Mouse (Mus musculus): ENCODE data around the gene Htt. TPM values are rescaled to one million over a fixed set of nuclear protein-coding genes. Genes with fewer than 3 reads are reported as not detected.

Htt gene
- polyA plus RNA-seq, 1 experiment from 2014 or later = 15.0 TPM

- Histone ChIP-seq H3K4me2 (ENCODE audit: low read depth, severe bottlenecking) (no peak overlapping the region), H3K4me3 (ENCODE audit: low read depth, low read length) (no peak overlapping the region), H3K27me3 (ENCODE audit: control insufficient read depth, insufficient read depth, low read length) (no peaks in the 10 kb centered on the region), H3K36me3 (ENCODE audit: control insufficient read depth, insufficient read depth, low read length) (no peaks in the 10 kb centered on the region), H3K27ac (replicated peaks; ENCODE audit: low read depth, low read length) (no peak overlapping the region), H3K9ac (ENCODE audit: low read length) (no peak overlapping the region), H3K4me1 (ENCODE audit: control insufficient read depth, insufficient read depth, low read length) (peaks cover 14% of the 10 kb centered on the region), H3K9me3 (ENCODE audit: control insufficient read depth, low read length) (no peaks in the 10 kb centered on the region)
- WGBS = 88% methylated on average over 9 of the region's 9 CpGs
- DNase-seq (ENCODE audit: low spot score) (no peak), ATAC-seq (ENCODE audit: insufficient number of reproducible peaks, low FRiP score, low TSS enrichment, low read depth) (no peak)
Observed at GRCm38 (mm10) chr5:34930151-34930975, 168.8 kb downstream of the Htt start.

GRCm38 (mm10) chr5:34931091-34931490, 169.6 kb downstream of the Htt start:
- H3K27ac ChIP-seq (replicated peaks; ENCODE audit: low read depth, low read length) = no peak overlapping the region
- ATAC-seq (ENCODE audit: insufficient number of reproducible peaks, low FRiP score, low TSS enrichment, low read depth) = no peak
- WGBS = 51% methylated on average over 2 of the region's 2 CpGs

DNA sequence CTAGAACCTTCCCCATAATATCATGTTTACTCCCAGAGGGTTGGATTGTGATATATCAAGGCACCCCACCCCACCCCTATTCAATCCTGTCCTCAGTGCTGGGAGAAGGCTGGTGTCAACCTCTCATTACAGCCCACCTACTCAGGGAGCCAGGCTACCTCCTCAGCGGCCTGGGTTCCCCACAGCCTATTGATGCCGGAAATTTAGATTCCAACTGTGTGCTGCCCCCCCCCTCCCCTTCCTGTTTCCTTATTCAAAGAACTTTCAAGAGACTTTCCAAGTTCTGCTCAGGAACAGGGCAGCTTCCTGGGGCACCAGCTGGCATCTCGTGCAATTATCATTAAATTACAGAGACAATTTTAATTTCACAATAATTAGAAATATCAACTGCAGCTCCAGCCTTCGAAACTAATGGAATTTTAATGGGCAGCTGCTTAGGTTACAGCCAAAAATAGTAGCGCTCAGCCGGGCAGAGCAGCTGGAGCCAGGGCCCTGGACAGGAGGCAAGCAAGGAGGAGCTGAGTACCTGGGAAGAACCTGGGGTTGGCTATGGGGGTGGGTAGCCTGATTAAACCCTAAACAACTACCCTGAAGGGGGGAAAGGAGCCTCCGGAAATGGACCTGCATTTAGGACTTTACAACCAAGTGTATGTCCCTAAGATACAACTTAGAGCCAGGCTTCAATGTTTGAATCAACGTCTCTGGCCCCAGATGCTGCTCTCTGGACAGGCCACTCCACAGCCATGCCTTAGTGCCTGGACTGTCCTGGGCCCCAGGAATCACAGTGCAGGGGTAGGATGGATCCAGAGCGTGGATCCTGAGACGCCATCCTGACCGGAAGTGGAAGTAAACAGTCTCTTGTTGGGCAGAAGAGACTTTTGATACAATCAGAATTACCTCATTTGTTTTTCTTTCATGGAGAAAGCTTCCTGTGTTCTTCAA, 170.2 kb downstream of the Htt start:
- 44% methylated on average over 11 of the region's 11 CpGs for WGBS
- H3K4me3 ChIP-seq (ENCODE audit: low read depth, low read length) = no peak overlapping the region
- no peaks in the 10 kb centered on the region for H3K27me3 ChIP-seq (ENCODE audit: control insufficient read depth, insufficient read depth, low read length)
- no peaks in the 10 kb centered on the region for H3K9me3 ChIP-seq (ENCODE audit: control insufficient read depth, low read length)
- no peak overlapping the region for H3K9ac ChIP-seq (ENCODE audit: low read length)
- DNase-seq (ENCODE audit: low spot score) (peak; percentile 45), ATAC-seq (ENCODE audit: insufficient number of reproducible peaks, low FRiP score, low TSS enrichment, low read depth) (0 out of 2 replicates have a peak, but pooled peaks have one; percentile 65)
- no peak overlapping the region for H3K4me2 ChIP-seq (ENCODE audit: low read depth, severe bottlenecking)
- H3K4me1 ChIP-seq (ENCODE audit: control insufficient read depth, insufficient read depth, low read length) = peaks cover 14% of the 10 kb centered on the region
- H3K36me3 ChIP-seq (ENCODE audit: control insufficient read depth, insufficient read depth, low read length) = no peaks in the 10 kb centered on the region
- H3K27ac ChIP-seq (replicated peaks; ENCODE audit: low read depth, low read length) = peak overlapping the region; percentile 75

More at GRCm38 (mm10) chr5:34931091-34931490, 169.6 kb downstream of the Htt start:
- Histone ChIP-seq H3K4me3 (ENCODE audit: low read depth, low read length) (no peak overlapping the region), H3K4me2 (ENCODE audit: low read depth, severe bottlenecking) (no peak overlapping the region), H3K9me3 (ENCODE audit: control insufficient read depth, low read length) (no peaks in the 10 kb centered on the region), H3K4me1 (ENCODE audit: control insufficient read depth, insufficient read depth, low read length) (peaks cover 14% of the 10 kb centered on the region), H3K36me3 (ENCODE audit: control insufficient read depth, insufficient read depth, low read length) (no peaks in the 10 kb centered on the region), H3K9ac (ENCODE audit: low read length) (no peak overlapping the region), H3K27me3 (ENCODE audit: control insufficient read depth, insufficient read depth, low read length) (no peaks in the 10 kb centered on the region)
- no peak for DNase-seq (ENCODE audit: low spot score)

- Histone ChIP-seq H3K4me3 (ENCODE audit: low read depth, low read length) (no peak overlapping the region), H3K9me3 (ENCODE audit: control insufficient read depth, low read length) (no peaks in the 10 kb centered on the region), H3K9ac (ENCODE audit: low read length) (no peak overlapping the region), H3K4me2 (ENCODE audit: low read depth, severe bottlenecking) (no peak overlapping the region), H3K27me3 (ENCODE audit: control insufficient read depth, insufficient read depth, low read length) (no peaks in the 10 kb centered on the region), H3K4me1 (ENCODE audit: control insufficient read depth, insufficient read depth, low read length) (peaks cover 14% of the 10 kb centered on the region), H3K36me3 (ENCODE audit: control insufficient read depth, insufficient read depth, low read length) (no peaks in the 10 kb centered on the region), H3K27ac (replicated peaks; ENCODE audit: low read depth, low read length) (peak overlapping the region; percentile 75)
- WGBS = 68% methylated on average over 4 of the region's 4 CpGs
- DNase-seq (ENCODE audit: low spot score) (no peak), ATAC-seq (ENCODE audit: insufficient number of reproducible peaks, low FRiP score, low TSS enrichment, low read depth) (no peak)
Observed at GRCm38 (mm10) chr5:34932458-34932806, 170.9 kb downstream of the Htt start.

GRCm38 (mm10) chr5:34933461-34933860, 171.9 kb downstream of the Htt start:
- no peak overlapping the region for H3K4me2 ChIP-seq (ENCODE audit: low read depth, severe bottlenecking)
- no peak for DNase-seq (ENCODE audit: low spot score)
- no peaks in the 10 kb centered on the region for H3K9me3 ChIP-seq (ENCODE audit: control insufficient read depth, low read length)
- H3K36me3 ChIP-seq (ENCODE audit: control insufficient read depth, insufficient read depth, low read length) = no peaks in the 10 kb centered on the region
- no peak for ATAC-seq (ENCODE audit: insufficient number of reproducible peaks, low FRiP score, low TSS enrichment, low read depth)
- 91% methylated on average over 1 of the region's 1 CpGs for WGBS
- peaks cover 14% of the 10 kb centered on the region for H3K4me1 ChIP-seq (ENCODE audit: control insufficient read depth, insufficient read depth, low read length)
- H3K4me3 ChIP-seq (ENCODE audit: low read depth, low read length) = no peak overlapping the region
- H3K27ac ChIP-seq (replicated peaks; ENCODE audit: low read depth, low read length) = no peak overlapping the region
- no peak overlapping the region for H3K9ac ChIP-seq (ENCODE audit: low read length)
- no peaks in the 10 kb centered on the region for H3K27me3 ChIP-seq (ENCODE audit: control insufficient read depth, insufficient read depth, low read length)

DNA sequence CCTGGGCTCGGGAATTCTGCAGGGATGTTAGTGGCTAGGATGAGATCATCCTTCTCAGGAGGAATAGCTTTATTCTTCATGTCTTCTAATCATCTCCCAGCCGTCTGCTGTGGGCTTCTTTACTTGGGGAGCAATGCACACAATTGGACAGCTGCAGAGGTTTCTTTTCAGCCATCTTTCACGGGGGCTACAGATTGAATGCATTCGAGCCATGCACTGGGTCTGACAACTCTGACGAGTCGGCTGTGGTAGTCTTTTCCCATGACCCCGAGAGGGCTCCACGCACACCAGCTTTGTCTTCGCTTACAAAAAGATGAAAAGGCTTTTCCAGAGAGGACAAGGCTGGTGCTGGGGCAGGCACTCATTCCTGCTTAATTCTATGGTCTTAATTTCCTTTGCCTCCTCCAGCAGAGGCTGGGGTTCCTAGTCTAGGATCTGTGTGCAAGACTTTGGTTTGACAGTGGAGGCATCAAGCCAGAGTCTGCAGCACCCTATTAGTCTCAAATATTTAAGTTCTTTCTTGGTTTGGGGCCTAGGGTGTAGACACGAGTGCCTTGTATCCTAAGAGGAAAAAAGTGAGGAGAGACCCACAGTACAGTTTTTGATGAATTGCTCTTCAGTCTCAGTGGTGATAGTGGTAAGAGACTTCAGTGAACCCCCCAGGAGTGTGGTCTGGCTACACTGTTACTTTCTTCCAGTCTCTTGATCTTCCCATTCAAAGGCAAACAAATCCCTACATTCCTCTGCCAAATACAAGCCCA, 180.3 kb downstream of the Htt start:
- Histone ChIP-seq H3K9me3 (ENCODE audit: control insufficient read depth, low read length) (no peaks in the 10 kb centered on the region), H3K4me2 (ENCODE audit: low read depth, severe bottlenecking) (no peak overlapping the region), H3K27me3 (ENCODE audit: control insufficient read depth, insufficient read depth, low read length) (no peaks in the 10 kb centered on the region), H3K9ac (ENCODE audit: low read length) (no peak overlapping the region), H3K4me1 (ENCODE audit: control insufficient read depth, insufficient read depth, low read length) (no peaks in the 10 kb centered on the region), H3K27ac (replicated peaks; ENCODE audit: low read depth, low read length) (no peak overlapping the region), H3K4me3 (ENCODE audit: low read depth, low read length) (no peak overlapping the region), H3K36me3 (ENCODE audit: control insufficient read depth, insufficient read depth, low read length) (no peaks in the 10 kb centered on the region)
- DNase-seq (ENCODE audit: low spot score) (no peak), ATAC-seq (ENCODE audit: insufficient number of reproducible peaks, low FRiP score, low TSS enrichment, low read depth) (no peak)
- 83% methylated on average over 10 of the region's 10 CpGs for WGBS

DNA sequence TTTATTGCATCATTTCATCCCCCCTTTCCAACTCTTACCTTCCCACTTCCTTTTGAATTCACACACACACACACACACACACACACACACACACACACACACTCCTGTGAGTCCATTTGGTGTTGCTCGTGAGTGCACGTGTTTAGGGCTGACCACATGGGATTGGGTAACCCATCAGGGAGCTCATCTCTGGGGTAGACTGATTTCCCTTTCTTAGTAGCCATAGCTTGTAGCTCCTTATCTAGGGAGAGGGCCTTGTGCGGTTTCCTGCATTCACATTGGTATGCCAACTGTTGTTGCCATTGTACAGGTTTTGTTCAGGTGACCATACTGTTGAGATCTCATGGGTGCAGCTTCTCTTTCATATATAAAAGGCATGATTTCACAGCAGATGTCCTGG, 181.9 kb downstream of the Htt start:
- ATAC-seq (ENCODE audit: insufficient number of reproducible peaks, low FRiP score, low TSS enrichment, low read depth) (no peak), DNase-seq (ENCODE audit: low spot score) (no peak)
- no peaks in the 10 kb centered on the region for H3K9me3 ChIP-seq (ENCODE audit: control insufficient read depth, low read length)
- H3K4me1 ChIP-seq (ENCODE audit: control insufficient read depth, insufficient read depth, low read length) = no peaks in the 10 kb centered on the region
- no peaks in the 10 kb centered on the region for H3K36me3 ChIP-seq (ENCODE audit: control insufficient read depth, insufficient read depth, low read length)
- H3K4me3 ChIP-seq (ENCODE audit: low read depth, low read length) = no peak overlapping the region
- H3K9ac ChIP-seq (ENCODE audit: low read length) = no peak overlapping the region
- H3K4me2 ChIP-seq (ENCODE audit: low read depth, severe bottlenecking) = no peak overlapping the region
- no peaks in the 10 kb centered on the region for H3K27me3 ChIP-seq (ENCODE audit: control insufficient read depth, insufficient read depth, low read length)
- 84% methylated on average over 3 of the region's 3 CpGs for WGBS
- H3K27ac ChIP-seq (replicated peaks; ENCODE audit: low read depth, low read length) = no peak overlapping the region
